Mouse (Mus musculus): ENCODE data around the gene Tusc2. TPM values are rescaled to one million over a fixed set of nuclear protein-coding genes. Genes with fewer than 3 reads are reported as not detected.

The Tusc2 gene
- 71.7 and 73.9 TPM in 2 replicates for polyA plus RNA-seq (2012; rRNA removed; ENCODE audit: low replicate concordance)

DNA sequence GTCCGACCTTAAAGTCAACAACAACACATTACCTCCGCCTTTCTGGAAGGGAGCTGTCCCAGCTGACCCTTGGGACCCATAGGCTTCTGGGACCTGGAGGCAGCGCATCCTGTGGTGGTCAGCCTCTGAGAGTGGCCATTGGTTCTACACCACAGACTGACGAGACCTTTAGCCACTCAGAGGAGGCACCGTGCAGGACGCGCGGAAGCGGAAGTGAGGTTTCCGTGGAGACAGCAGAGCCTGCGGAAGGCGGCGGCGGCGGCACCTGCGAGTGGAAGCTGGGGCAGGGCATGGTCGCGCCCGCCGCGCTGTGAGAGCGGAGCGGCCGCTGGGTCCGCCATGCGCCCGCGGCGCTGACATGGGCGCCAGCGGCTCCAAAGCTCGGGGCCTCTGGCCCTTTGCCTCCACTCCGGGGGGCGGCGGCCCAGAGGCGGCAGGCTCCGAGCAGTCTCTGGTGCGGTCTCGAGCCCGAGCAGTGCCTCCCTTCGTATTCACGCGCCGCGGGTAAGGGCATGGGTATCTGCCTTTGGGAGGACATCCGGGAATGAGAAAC, at the start of gene Tusc2:
Gene Tusc2, plus strand, starts transcription at position 227 of the 553 bp plus-strand sequence.

DNA sequence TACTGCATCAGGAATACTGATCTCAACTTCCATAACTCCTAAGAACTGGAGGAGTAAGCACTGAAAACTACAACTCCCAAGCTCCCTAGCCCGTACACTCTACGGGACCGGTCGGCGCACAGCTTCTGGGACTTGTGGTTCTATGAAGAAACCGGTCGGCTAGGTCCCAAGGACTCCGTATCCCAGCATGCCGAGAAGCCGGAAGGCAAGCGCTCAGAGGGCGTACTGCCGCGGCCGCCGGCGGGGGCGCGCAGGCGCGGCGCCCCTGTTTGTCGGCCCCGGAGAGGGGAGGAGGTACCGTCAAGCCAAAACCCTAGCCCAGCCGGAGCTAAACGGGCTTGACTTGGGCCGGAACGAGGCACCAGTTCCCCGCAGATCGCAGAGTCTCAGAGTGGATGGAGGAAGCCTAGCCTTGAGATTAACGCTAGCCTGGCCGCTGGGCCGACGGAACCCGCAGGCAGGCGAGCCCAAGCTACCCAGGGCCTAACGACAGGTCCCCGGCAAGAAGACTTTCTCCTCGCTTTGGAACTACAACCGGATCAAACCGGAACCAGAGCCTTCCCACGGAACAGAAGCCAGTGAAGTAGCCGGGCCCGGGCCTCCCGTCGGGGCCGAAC, 29.2 kb upstream of the Tusc2 start, which contains the start of gene Tmem115:
Gene Tmem115, plus strand, starts transcription at position 155 of the 617 bp plus-strand sequence.

DNA sequence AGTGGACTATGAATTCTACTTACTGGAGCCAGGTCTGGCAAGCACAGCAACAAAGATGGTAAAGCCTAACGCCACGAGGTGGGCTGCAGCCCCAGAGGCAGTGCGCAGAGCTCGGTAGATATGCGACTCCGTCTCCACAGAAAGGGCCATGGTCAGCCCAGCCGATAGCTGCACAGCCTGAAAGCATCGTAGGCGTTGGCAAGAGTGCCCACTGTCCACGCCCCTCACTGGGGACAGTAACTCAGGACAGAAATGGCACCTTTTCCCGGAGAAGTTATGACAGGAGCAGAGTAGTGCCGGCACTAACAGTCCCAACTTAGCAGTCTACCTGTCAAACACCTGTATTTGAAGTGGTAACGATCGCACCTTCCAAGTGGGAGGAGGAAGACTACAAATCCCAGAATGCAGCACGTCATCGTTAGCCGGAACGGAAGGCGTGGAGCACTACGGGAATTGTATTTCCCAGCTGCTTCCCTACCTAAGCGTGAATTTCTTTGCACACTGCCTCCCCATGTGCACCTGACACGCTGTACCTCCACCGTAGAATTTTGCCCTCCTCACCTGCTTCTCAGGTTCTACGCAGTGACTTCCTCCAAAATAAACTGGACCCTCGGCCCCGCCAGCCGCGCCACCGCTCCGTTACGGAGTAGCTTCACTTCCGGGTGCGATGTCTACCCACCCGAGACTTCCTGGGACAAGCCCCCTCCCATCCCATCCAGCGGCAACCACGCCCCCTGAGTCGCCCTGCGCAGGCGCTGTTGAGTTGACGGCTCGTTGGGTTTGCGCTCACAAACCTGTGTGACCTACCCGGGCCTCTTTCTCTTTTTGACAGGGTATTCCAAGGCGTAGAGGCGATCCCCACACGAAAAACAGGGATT, 21.3 kb upstream of the Tusc2 start, which contains the start of the genes Cyb561d2 and Nprl2:
Gene Cyb561d2, minus strand, starts transcription at position 720 of the 878 bp plus-strand sequence.
Gene Nprl2, plus strand, starts transcription at position 753 of the 878 bp plus-strand sequence.

DNA sequence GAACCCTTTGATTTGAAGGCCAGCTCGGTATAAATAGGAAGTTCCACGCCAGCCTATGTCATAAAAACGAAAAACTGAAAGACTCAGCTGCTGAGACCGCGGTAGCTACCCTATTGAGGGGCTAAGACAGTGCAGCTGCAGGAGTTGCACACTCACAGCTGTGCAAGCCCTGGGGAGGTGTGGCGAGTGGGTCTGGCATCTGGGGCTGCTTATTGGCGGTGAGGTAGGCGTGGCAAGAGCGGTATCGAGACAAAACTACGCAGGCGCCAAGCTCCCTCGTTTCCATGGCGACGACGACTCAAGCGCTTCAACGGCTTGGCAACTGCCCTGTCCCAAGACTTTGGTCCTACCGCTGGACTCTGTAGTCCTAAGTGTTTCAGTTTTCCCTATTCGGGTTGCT, 16.0 kb upstream of the Tusc2 start, which contains the start of gene Zmynd10:
Gene Zmynd10, plus strand, starts transcription at position 273 of the 400 bp plus-strand sequence.

DNA sequence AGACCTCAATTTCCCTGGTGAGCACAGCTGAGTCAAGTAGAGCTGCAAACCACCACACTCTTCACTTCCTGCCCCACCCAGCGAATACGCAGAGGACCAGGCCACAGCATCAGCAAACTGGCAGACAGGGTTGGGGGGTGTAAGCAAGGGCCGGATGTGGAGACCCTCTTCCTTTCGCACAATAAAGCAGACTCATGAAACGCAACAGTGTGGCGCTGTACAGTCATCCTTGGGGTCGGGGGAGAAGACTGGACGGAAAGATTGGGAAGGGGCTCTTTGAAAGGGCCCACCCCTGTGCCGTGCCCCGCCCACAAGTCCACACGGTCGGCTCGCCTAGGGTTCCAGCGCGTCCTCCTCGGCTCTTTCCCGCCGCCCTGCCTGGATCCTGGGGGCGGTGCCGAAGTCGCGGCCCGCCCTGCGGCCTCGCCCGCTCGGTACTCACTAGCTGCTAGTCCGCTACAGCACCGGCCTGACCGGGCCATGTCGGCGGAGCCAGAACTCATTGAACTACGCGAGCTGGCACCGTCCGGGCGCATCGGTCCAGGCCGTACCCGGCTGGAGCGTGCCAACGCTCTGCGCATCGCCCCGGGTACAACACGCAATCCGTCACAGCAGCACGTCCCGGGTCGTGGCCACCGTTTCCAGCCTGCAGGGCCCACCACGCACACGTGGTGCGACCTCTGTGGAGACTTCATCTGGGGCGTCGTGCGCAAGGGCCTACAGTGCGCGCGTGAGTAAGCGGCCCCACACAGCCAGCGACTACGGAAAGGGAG, 11.8 kb upstream of the Tusc2 start, which contains the start of gene Rassf1:
Gene Rassf1, plus strand, starts transcription at position 439 of the 773 bp plus-strand sequence.

DNA sequence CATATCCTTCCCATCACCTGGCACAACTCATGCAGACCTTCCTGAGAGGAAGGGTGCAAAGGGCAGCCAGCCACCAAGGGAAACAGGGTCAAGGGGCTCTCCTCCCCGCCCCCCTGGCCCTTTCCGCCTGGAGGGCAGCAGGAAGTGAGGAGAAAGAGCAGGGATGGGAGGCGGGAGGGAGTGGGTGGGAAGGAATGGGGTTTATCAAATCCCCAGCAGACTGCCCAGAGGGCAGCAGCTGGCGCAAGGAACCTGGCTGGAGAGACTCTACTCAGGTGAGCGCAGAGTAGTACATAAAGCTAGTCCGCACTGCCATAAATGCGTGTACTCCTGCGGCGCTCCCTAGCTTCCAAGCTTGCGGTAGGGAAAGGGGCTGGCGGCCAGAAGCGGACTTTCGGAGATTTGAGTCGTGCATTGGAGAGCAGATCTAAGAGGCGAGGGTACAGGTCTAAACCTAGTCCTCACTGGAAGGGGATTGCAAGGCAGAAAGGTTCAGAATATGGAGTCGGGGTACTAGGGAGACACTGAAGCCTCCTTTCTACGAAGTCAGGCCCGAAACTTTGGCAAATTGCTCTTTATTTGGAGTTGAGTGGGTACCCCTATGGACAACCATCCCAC, 4.8 kb downstream of the Tusc2 start, which contains the start of gene Hyal2:
Gene Hyal2, plus strand, starts transcription at position 244 of the 618 bp plus-strand sequence.

DNA sequence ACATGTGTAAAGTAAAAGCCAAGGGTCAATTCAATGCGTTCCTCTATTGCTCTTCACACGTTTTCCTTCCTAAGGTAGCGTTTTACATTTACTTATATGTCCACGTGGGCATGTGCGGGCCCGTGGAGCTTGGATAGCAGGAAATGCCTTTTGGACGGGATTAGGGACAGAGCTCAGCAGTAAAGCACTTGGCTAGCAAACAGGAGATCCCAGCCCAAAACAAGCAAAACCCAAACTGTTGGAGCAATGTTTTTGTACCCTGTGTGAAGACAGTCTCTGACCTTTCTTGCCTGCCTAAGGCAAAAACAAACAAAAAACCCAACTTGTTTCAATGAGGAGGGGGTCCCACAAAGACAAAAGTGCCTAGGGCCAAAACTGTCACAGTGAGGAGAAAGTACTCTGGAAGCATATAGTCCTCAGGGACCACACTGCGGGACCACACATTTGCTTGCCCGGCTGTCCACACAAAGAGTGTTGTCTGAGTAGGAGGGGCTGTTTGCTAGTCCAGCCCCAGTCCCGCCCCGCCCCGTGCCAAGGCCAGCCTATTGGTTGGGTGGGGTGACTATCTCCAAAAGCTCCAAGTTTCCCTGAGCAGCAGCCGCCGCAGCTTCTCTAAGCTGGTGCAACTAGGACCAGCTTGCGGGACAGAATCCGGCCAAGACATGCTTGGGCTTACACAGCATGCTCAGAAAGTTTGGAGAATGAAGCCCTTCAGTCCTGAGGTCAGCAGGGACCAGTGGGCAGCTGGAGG, 13.5 kb downstream of the Tusc2 start, which contains the start of gene Hyal1:
Gene Hyal1, plus strand, starts transcription at position 571 of the 751 bp plus-strand sequence.

DNA sequence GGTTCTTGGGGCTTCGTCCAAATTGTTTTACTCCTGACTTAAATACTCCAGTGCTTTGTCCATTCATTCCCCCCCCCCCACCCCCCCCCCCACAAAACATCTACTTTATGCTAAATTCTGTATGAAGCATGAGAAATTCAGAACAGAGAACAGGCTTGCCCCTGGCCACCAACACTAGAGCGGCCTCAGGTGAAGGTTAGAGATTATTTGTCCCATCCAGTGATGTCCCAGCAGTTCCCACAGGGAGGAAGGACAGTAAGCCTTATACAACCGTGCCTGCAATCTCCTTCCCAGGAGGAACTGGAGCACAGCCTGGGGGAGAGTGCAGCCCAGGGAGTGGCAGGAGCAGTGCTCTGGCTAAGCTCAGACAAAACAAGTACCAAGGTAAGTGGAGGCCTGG, 15.5 kb downstream of the Tusc2 start, which contains the start of gene Naa80:
Gene Naa80, plus strand, starts transcription at position 301 of the 400 bp plus-strand sequence.

DNA sequence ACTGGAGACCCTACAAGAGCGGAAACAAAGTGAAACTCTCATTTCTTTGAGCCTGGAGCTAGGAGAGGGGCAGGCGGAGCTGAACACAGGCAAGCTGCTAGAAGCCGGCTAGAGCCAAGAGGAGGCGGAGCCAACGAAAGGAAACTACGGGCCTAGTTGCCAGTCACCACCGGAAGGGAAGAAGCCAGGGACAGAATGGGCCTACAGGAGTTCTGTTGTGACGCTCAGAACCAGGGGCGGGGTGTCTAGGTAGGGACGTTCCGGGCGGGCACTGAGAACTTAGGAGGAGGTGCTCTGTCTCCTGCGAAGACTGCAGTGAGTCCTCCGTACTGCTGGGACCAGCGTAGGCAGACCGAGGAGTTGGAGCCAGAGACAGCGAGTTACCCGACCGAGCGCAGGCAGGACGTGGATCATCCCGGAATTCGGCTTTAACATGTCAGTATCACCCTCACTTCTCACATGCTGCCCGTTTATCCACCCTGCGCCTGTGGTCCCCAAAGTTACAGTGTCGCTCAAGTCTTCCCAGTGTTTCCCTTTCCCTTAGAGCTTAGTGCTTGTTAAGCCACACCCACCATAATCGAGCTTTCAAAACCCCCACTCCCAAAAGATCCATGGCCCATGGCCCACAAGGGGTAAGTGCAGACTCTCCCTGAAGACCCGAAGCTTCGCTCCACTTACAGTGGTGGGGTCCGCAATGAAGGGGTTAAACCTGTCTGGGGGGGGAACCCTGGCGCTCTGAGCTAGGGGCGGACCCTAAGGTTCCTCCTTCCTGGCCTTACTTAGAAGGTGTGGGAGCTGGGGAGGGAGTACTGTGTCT, 17.7 kb downstream of the Tusc2 start, which contains the start of gene Hyal3:
Gene Hyal3, plus strand, starts transcription at position 318 of the 817 bp plus-strand sequence.

DNA sequence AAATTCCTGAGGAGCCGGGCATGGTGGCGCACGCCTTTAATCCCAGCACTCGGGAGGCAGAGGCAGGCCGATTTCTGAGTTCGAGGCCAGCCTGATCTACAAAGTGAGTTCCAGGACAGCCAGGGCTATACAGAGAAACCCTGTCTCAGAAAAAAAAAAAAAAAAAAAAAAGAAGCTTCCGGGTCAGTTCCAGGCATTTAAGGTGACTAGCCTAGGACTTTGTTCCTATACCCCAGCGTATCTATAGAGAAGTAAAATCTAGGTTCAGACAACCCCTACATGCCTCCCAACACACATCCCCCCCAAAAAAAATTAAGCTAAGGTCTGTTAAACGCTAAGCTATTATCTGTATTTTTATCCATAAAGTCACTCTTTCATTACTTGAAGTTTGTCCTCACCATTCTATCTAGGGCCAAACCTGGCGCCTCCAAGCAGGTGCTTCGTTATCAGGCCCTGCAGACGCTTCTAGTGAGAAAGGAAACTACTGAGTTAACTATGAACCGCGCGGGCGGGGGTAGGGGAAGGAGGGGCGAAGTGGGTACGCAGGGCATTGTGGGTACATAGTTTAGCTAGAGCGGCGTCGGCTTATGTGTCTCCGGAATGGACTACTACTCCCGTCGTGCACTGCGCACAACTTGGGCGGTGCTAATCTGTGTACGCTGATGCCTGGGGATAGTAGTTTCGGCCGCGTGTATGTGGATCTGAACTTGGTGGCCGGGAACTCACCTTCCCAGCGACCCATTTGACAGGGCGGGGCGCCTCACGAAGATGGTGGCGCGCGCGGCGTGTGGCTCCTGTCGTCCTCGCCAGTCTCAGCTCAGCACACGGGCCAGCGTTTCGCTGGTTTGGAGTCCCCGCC, 24.1 kb downstream of the Tusc2 start, which contains the start of gene Ifrd2:
Gene Ifrd2, plus strand, starts transcription at position 669 of the 859 bp plus-strand sequence.

DNA sequence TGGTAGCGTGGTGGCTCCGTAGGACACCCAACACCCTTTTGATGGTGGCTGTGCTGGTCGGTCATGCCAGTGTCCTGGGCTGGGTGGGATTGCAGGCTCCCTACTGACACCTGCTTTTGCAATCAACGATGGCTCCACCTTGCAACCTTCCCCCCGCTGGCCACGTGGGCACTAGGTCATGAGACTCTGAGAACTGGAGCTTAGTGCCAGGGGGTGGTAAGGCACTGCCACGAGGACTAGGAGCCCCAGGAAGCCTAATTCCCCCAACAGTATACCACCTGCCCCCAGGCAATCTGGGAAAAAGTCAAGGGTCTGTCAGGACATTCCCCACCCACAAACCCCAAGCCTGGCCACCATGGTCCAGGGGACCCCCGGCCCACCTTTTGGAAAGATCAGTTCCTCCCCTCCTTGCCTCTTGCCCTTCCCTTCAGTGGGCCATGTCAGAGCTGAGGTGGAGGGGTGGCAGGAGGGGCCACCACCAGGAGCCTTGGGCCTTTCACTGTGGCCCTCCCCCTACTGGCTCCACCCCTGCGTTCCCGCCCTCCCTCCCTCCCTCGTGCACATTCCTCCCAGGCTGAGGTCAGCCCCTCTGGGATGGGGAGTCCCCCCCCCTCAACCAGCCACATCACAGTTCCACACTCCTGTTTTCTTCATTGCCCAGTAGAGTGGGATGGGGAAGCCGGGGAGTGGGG, 45.8 kb downstream of the Tusc2 start, which contains the start of gene Sema3b:
Gene Sema3b, minus strand, starts transcription at position 489 of the 692 bp plus-strand sequence.

Other genes with a start within 250 kb of the Tusc2 start
- 25.1 and 54.0 TPM in 2 replicates for gene Hemk1, start 224.9 kb upstream of the Tusc2 start, polyA plus RNA-seq (2012; rRNA removed; ENCODE audit: low replicate concordance)
- gene 6430571L13Rik, start 222.7 kb upstream of the Tusc2 start, polyA plus RNA-seq (2012; rRNA removed; ENCODE audit: low replicate concordance), result 1.6 and 10.8 TPM in 2 replicates
- gene Cacna2d2, start 163.6 kb upstream of the Tusc2 start, polyA plus RNA-seq (2012; rRNA removed; ENCODE audit: low replicate concordance), result 1.1 TPM in 2 replicates
- 52.8 and 69.9 TPM in 2 replicates for gene Tmem115, start 29.3 kb upstream of the Tusc2 start, polyA plus RNA-seq (2012; rRNA removed; ENCODE audit: low replicate concordance)
- gene Cyb561d2, start 21.1 kb upstream of the Tusc2 start, polyA plus RNA-seq (2012; rRNA removed; ENCODE audit: low replicate concordance), result 42.9 and 53.0 TPM in 2 replicates
- 30.3 and 52.5 TPM in 2 replicates for gene Nprl2, start 21.0 kb upstream of the Tusc2 start, polyA plus RNA-seq (2012; rRNA removed; ENCODE audit: low replicate concordance)
- gene Zmynd10, start 16.0 kb upstream of the Tusc2 start, polyA plus RNA-seq (2012; rRNA removed; ENCODE audit: low replicate concordance), result 0.27 and 0.43 TPM in 2 replicates
- gene Rassf1, start 11.7 kb upstream of the Tusc2 start, polyA plus RNA-seq (2012; rRNA removed; ENCODE audit: low replicate concordance), result 27.1 and 27.4 TPM in 2 replicates
- 68.1 and 108 TPM in 2 replicates for gene Hyal2, start 4.7 kb downstream of the Tusc2 start, polyA plus RNA-seq (2012; rRNA removed; ENCODE audit: low replicate concordance)
- gene Hyal1, start 13.7 kb downstream of the Tusc2 start, polyA plus RNA-seq (2012; rRNA removed; ENCODE audit: low replicate concordance), result 13.5 and 19.6 TPM in 2 replicates
- 95.4 and 131 TPM in 2 replicates for gene Naa80, start 15.6 kb downstream of the Tusc2 start, polyA plus RNA-seq (2012; rRNA removed; ENCODE audit: low replicate concordance)
- 2.0 and 3.1 TPM in 2 replicates for gene Hyal3, start 17.6 kb downstream of the Tusc2 start, polyA plus RNA-seq (2012; rRNA removed; ENCODE audit: low replicate concordance)
- 47.1 and 51.8 TPM in 2 replicates for gene Ifrd2, start 24.4 kb downstream of the Tusc2 start, polyA plus RNA-seq (2012; rRNA removed; ENCODE audit: low replicate concordance)
- gene Sema3b, start 46.0 kb downstream of the Tusc2 start, polyA plus RNA-seq (2012; rRNA removed; ENCODE audit: low replicate concordance), result 26.3 and 36.9 TPM in 2 replicates
- gene Gnai2, start 72.1 kb downstream of the Tusc2 start, polyA plus RNA-seq (2012; rRNA removed; ENCODE audit: low replicate concordance), result 728 and 772 TPM in 2 replicates
- 13.1 and 66.0 TPM in 2 replicates for gene Slc38a3, start 106.3 kb downstream of the Tusc2 start, polyA plus RNA-seq (2012; rRNA removed; ENCODE audit: low replicate concordance)
- gene Gnat1, start 116.5 kb downstream of the Tusc2 start, polyA plus RNA-seq (2012; rRNA removed; ENCODE audit: low replicate concordance), result 0.06 TPM in 1 of 2 replicates, not detected in the other
- 59.1 and 84.4 TPM in 2 replicates for gene Sema3f, start 147.2 kb downstream of the Tusc2 start, polyA plus RNA-seq (2012; rRNA removed; ENCODE audit: low replicate concordance)
- 75.3 and 160 TPM in 2 replicates for gene Rbm5, start 207.7 kb downstream of the Tusc2 start, polyA plus RNA-seq (2012; rRNA removed; ENCODE audit: low replicate concordance)